Mouse (Mus musculus): ENCODE results near the gene Slain1.
"Not testable (repeated sequence)": the region's sequence is repeated elsewhere in the genome, so short reads cannot be mapped to it uniquely, and the experiment has no call there.

The Slain1 gene

GRCm38 (mm10) chr14:103720637-103721355 lies 70.8 kb downstream of the Slain1 start:
- peak; percentile 76 for DNase-seq (ENCODE audit: low read depth, low spot score)

- no peak for DNase-seq (ENCODE audit: low read depth, low spot score)
Measured at GRCm38 (mm10) chr14:103723314-103723713, 73.3 kb downstream of the Slain1 start.

GRCm38 (mm10) chr14:103723841-103724240 lies 73.8 kb downstream of the Slain1 start:
- no peak for DNase-seq (ENCODE audit: low read depth, low spot score)

GRCm38 (mm10) chr14:103728506-103728905 lies 78.5 kb downstream of the Slain1 start:
- no peak for DNase-seq (ENCODE audit: low read depth, low spot score)

GRCm38 (mm10) chr14:103728951-103729725 lies 79.1 kb downstream of the Slain1 start:
- peak; percentile 34 for DNase-seq (ENCODE audit: low read depth, low spot score)

- DNase-seq (ENCODE audit: low read depth, low spot score): no peak
Measured at GRCm38 (mm10) chr14:103729760-103730367, 79.8 kb downstream of the Slain1 start.

- DNase-seq (ENCODE audit: low read depth, low spot score): peak; percentile 42
Measured at GRCm38 (mm10) chr14:103732626-103733025, 82.6 kb downstream of the Slain1 start.

- DNase-seq (ENCODE audit: low read depth, low spot score): no peak
Measured at GRCm38 (mm10) chr14:103741216-103741615, 91.2 kb downstream of the Slain1 start.

GRCm38 (mm10) chr14:103742150-103742549 lies 92.1 kb downstream of the Slain1 start:
- DNase-seq (ENCODE audit: low read depth, low spot score): no peak

- no peak for DNase-seq (ENCODE audit: low read depth, low spot score)
Measured at GRCm38 (mm10) chr14:103747345-103747744, 97.3 kb downstream of the Slain1 start.

- DNase-seq (ENCODE audit: low read depth, low spot score): not testable (repeated sequence)
Measured at GRCm38 (mm10) chr14:103750638-103751037, 100.6 kb downstream of the Slain1 start.

- DNase-seq (ENCODE audit: low read depth, low spot score): no peak
Measured at GRCm38 (mm10) chr14:103751384-103751783, 101.4 kb downstream of the Slain1 start.

GRCm38 (mm10) chr14:103752773-103753172 lies 102.7 kb downstream of the Slain1 start:
- DNase-seq (ENCODE audit: low read depth, low spot score): no peak

- no peak for DNase-seq (ENCODE audit: low read depth, low spot score)
Measured at GRCm38 (mm10) chr14:103754041-103754440, 104.0 kb downstream of the Slain1 start.

- DNase-seq (ENCODE audit: low read depth, low spot score): no peak
Measured at GRCm38 (mm10) chr14:103754465-103754864, 104.4 kb downstream of the Slain1 start.

Data from R1 (cell line).